Mouse (Mus musculus) ES-E14 (cell line): ENCODE results near the gene Heca. TPM values are rescaled to one million over a fixed set of nuclear protein-coding genes. Genes with fewer than 3 reads are reported as not detected.
A peak's percentile ranks its signal among the peaks of the same experiment; 100 is the strongest.
"Not testable (repeated sequence)": the region's sequence is repeated elsewhere in the genome, so short reads cannot be mapped to it uniquely, and the experiment has no call there.

Experiments used
- DNase-seq: peaks from one replicate; pipeline ENCODE4 v3.0.0-alpha.2; 2013; ENCODE audit warnings: low read depth, low spot score
- H3K27ac ChIP-seq: 2 replicates; pipeline ENCODE4 v1.5.1; 2012; ENCODE audit warnings: low read depth, mild to moderate bottlenecking, low read length, moderate library complexity, mixed read lengths; ENCODE audit not compliant: poor library complexity, insufficient read depth, severe bottlenecking
- H3K36me3 ChIP-seq: 2 replicates; pipeline ENCODE4 v1.6.1; 2012; ENCODE audit warnings: mild to moderate bottlenecking, low read length, moderate library complexity, mixed read lengths; ENCODE audit not compliant: control insufficient read depth, poor library complexity, insufficient read depth, severe bottlenecking
- H3K4me1 ChIP-seq, 2 experiments: fragments of 150-350 bp in 1 of 2; sonication (generic) in 1 of 2; 2 replicates each; pipeline ENCODE4 v1.6.1; 2012; ENCODE audit warnings: low read length in 2 of 2, mild to moderate bottlenecking in 1 of 2, mixed read lengths in 1 of 2; ENCODE audit not compliant: control insufficient read depth in 2 of 2, insufficient read depth in 2 of 2, poor library complexity in 1 of 2
- H3K4me3 ChIP-seq, 2 experiments: fragments of 150-350 bp in 1 of 2; sonication (generic) in 1 of 2; 2 replicates each; pipeline ENCODE4 v1.5.1; 2012; ENCODE audit warnings: low read length in 2 of 2, low read depth in 1 of 2, mild to moderate bottlenecking in 1 of 2, mixed read lengths in 1 of 2; ENCODE audit not compliant: insufficient read depth in 1 of 2, poor library complexity in 1 of 2, severe bottlenecking in 1 of 2
- H3K9ac ChIP-seq: 2 replicates; pipeline ENCODE4 v1.6.1; 2012; ENCODE audit warnings: low read depth, mild to moderate bottlenecking, low read length, mixed read lengths; ENCODE audit not compliant: poor library complexity, insufficient read depth, severe bottlenecking
- H3K9me3 ChIP-seq: fragments of 150-350 bp; sonication (generic); 2 replicates; pipeline ENCODE4 v1.6.1; 2012; ENCODE audit warnings: low read depth, mild to moderate bottlenecking, low read length; ENCODE audit not compliant: control insufficient read depth, insufficient read depth
- CHD2 ChIP-seq: IDR thresholded peaks from 2 replicates; pipeline ENCODE4 v1.6.1; 2014; ENCODE audit warnings: mild to moderate bottlenecking, low read depth, low read length, inconsistent platforms
- HCFC1 ChIP-seq: IDR thresholded peaks from 2 replicates; pipeline ENCODE4 v1.6.1; 2012; ENCODE audit warnings: low read length, inconsistent platforms, borderline replicate concordance; ENCODE audit not compliant: insufficient read depth
- MAFK ChIP-seq: IDR thresholded peaks from 2 replicates; pipeline ENCODE4 v1.6.1; 2014; ENCODE audit warnings: mild to moderate bottlenecking, low read depth, low read length, inconsistent platforms; ENCODE audit not compliant: insufficient read depth
- ZC3H11A ChIP-seq: IDR thresholded peaks from 2 replicates; pipeline ENCODE4 v1.6.1; 2012; ENCODE audit warnings: low read depth, mild to moderate bottlenecking, inconsistent platforms, low read length, borderline replicate concordance
- ZNF384 ChIP-seq: IDR thresholded peaks from 2 replicates; pipeline ENCODE4 v1.6.1; 2012; ENCODE audit warnings: low read depth, low read length, inconsistent platforms
- in situ Hi-C, 2 experiments: fragments of 600-800 bp; cut with MboI; formaldehyde crosslinking; loops; one replicate each; pipeline ENCODE4 v1.15.1; 2025; ENCODE audit warnings: low sequenced_read_pairs in 2 of 2, inconsistent platforms in 1 of 2; ENCODE audit not compliant: unreplicated experiment in 2 of 2
- total RNA-seq: library from RNA; depleted of rRNA; stranded (reverse); fragments of 300-350 nt; gene quantifications from 2 replicates; pipeline ENCODE4 v1.2.3, GENCODE M21; 2012; rRNA removed

Heca gene
- total RNA-seq, 1 experiment, result 11.5 TPM

GRCm38 (mm10) chr10:17831041-17831440, 116.8 kb downstream of the Heca start:
- H3K9ac ChIP-seq, result no peak overlapping the region
- H3K4me1 ChIP-seq, result peaks cover 0 to 7% of the 10 kb centered on the region in 2 experiments; a peak in 2 of 4 replicates
- TF ChIP-seq HCFC1, result no peak
- TF ChIP-seq ZNF384, result no peak
- TF ChIP-seq MAFK, result no peak
- TF ChIP-seq CHD2, result no peak
- TF ChIP-seq ZC3H11A, result no peak
- no peak for DNase-seq
- no peak overlapping the region for H3K27ac ChIP-seq
- H3K9me3 ChIP-seq, result no peaks in the 10 kb centered on the region
- no peak overlapping the region for H3K4me3 ChIP-seq
- in situ Hi-C loops, result no loop called here
- no peaks in the 10 kb centered on the region for H3K36me3 ChIP-seq

GRCm38 (mm10) chr10:17829205-17829604, 118.7 kb downstream of the Heca start:
- no peak overlapping the region for H3K4me3 ChIP-seq
- H3K27ac ChIP-seq, result no peak overlapping the region
- no peak for DNase-seq
- no peaks in the 10 kb centered on the region for H3K36me3 ChIP-seq
- in situ Hi-C loops, result no loop called here
- peaks cover 0 to 7% of the 10 kb centered on the region in 2 experiments; a peak in 2 of 4 replicates for H3K4me1 ChIP-seq
- H3K9me3 ChIP-seq, result no peaks in the 10 kb centered on the region
- TF ChIP-seq CHD2 (no peak), ZNF384 (no peak), ZC3H11A (no peak), MAFK (no peak), HCFC1 (no peak)
- no peak overlapping the region for H3K9ac ChIP-seq

GRCm38 (mm10) chr10:17827391-17827790, 120.5 kb downstream of the Heca start:
- Histone ChIP-seq H3K9me3 (no peaks in the 10 kb centered on the region), H3K9ac (no peak overlapping the region), H3K4me3 (peak overlapping the region in 1 of 2 experiments; percentile 18; a peak in 1 of 4 replicates), H3K4me1 (peaks cover 0 to 7% of the 10 kb centered on the region in 2 experiments; a peak in 2 of 4 replicates), H3K36me3 (no peaks in the 10 kb centered on the region), H3K27ac (no peak overlapping the region)
- in situ Hi-C loops, result no loop called here
- TF ChIP-seq MAFK, result no peak
- TF ChIP-seq ZNF384, result peak; percentile 86
- DNase-seq, result no peak

GRCm38 (mm10) chr10:17820422-17820821, 127.4 kb downstream of the Heca start:
- DNase-seq, H3K36me3 ChIP-seq, in situ Hi-C loops: not testable (repeated sequence)

More at GRCm38 (mm10) chr10:17820422-17820821, 127.4 kb downstream of the Heca start:
- not testable (repeated sequence) for H3K27ac ChIP-seq, H3K4me1 ChIP-seq, H3K4me3 ChIP-seq, H3K9me3 ChIP-seq, H3K9ac ChIP-seq

Other genes with a start within 250 kb of the Heca start
- gene Cited2, start 224.8 kb downstream of the Heca start, total RNA-seq, result 22.1 and 30.0 TPM in 2 replicates
- 1.8 and 2.0 TPM in 2 replicates for gene Txlnb, start 151.8 kb downstream of the Heca start, total RNA-seq
- 29.7 and 51.6 TPM in 2 replicates for gene Abracl, start 75.2 kb upstream of the Heca start, total RNA-seq
- 29.6 and 39.5 TPM in 2 replicates for gene Reps1, start 107.8 kb upstream of the Heca start, total RNA-seq